Mouse (Mus musculus): ENCODE results near the gene Slc5a3. TPM values are rescaled to one million over a fixed set of nuclear protein-coding genes. Genes with fewer than 3 reads are reported as not detected.
"Not testable (repeated sequence)": the region's sequence is repeated elsewhere in the genome, so short reads cannot be mapped to it uniquely, and the experiment has no call there.

Gene Slc5a3
- polyA plus RNA-seq, 1 experiment from 2014 or later: 2.4 TPM

DNA sequence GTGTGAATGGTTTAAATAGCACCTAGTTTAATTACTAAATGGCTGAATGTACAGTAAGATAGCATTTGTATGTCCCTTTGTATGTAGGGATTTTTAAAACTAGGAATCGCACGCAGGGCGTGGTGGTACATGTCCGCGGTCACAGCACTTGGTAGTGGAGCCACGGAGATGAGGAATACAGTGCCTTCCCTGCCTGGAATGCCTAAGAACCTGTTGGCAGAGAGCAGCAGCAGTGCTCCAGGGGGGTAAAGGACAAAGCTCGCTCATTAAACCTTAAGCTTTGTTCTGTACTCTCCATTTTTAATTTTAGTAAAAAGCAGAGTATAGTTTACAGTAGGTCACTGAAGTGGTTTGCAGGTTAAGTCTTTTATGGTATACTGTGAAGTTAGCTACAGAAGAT lies 3.5 kb downstream of the Slc5a3 start:
- DNase-seq (ENCODE audit: low spot score): no peak

DNA sequence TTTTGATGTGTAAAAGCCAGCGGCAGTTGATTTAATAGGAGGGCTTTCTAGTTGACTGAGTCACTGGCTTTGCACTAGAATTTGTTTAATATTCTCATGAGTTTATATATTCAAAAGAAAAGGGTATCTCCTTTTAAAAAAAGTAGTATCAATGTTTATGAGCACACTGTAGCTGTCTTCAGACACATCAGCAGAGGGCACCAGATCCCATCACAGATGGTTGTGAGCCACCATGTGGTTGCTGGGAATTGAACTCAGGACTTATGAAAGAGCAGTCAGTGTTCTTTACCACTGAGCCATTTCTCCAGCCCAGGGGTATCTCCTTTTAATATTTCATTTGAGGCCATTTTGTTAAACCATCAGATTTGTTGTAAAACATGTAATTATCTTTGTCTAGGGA lies 4.7 kb downstream of the Slc5a3 start:
- no peak for DNase-seq (ENCODE audit: low spot score)

DNA sequence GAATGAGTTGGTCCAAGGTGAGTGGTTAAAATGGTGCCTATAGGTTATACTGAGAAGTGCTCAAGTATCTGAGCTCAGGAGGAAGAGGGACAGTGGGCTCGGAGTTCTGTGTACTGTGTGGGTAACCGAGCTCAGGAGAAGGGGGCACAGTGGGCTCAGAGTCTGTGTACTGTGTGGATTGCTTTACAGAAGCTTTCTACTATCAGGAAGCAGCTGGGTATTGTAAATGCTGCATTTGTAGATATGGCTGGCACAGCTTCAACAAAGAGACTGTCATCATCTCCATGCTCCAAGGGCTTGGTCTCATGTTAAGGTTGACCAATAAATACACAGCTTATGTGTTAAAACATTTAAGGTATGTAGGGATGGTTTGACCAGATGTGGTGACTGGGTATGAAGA lies 6.7 kb downstream of the Slc5a3 start:
- no peak for DNase-seq (ENCODE audit: low spot score)

DNA sequence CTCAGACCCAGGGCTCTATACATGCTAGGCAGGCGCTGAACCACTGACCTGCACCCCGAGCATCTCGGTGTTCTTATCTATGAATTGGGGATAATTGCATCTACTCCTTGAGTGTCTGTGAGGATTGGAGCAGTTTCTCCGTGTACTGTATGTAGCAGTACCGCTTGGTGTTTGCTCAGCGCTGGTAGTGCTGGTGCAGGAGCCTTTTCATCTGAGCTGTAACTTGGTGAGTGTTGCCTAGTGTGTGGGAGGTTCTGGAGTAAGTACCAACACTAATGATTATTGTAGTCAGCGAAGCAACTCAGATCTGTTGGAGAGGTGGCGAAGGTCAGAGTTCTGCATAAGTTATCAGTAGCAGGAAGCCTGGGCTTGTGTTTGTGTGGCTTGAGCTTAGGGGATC lies 12.2 kb downstream of the Slc5a3 start:
- no peak for DNase-seq (ENCODE audit: low spot score)

DNA sequence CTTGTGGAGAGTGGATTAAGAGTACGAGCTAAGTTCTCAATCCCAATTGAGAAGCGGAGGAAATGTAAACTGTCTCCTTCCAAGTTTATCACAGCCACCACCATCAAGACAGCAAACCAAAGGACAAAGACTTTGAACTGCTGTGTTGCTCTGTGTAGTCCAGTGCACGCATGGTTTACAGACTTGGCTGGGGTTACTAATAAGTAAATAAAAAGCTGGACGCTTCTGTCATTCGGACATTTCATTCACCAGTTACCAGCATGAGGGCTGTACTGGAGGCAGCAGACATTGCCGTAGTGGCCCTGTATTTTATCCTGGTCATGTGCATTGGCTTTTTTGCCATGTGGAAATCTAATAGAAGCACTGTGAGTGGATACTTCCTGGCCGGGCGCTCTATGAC lies 18.7 kb downstream of the Slc5a3 start:
- no peak for DNase-seq (ENCODE audit: low spot score)

DNA sequence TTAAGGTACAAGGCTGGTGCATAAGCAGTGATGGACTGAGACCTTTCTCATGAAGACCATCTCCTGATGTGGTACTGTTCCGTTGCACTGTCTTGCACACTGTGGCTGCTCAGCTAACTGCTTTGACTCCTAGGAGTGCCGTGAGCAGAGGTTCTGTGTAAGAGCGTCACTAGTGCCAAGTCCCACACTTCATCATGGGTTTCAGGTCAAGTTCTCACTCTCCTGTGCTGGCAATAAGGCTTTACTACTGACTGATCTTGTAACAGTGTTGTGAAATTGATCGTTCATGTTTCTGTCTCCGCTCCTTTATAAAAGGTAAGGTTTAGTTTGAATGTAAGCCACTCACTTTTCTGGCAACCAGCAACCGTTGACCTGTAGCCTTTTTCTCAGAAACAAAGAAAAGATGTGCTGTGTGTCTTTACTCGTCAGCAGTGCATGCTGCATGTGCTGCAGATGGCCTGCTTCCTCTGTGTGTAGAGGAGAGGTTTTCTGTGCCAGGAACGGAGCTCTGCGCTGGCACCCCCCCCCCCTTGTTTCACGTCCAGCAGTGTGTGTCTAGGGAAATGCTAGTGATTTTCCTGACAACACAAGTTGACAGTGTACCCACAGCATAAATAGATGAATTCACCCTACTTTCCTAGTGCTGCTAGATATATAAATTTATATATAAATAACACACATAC lies 25.8 kb downstream of the Slc5a3 start:
- no peak for DNase-seq (ENCODE audit: low spot score)

DNA sequence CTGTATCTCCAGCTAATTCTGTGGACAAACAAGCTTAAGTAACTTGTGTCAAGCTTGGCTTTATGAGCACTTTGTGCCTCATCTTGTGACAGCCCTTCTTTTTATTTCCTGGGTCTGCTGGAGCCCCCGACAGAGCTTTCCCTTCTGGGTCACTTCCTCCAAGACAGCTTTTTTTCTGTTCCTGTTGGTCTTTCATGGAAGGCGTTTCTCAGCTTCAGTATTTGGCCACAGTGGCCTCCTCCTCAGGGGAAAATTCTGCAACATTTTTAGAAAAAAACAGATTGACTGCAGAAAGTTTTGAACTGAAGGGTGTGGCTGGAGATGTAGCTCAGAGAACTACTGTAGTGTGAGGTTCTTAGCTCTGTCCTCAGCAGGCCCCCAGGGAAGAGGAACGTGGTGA lies 31.1 kb downstream of the Slc5a3 start:
- DNase-seq (ENCODE audit: low spot score): no peak

DNA sequence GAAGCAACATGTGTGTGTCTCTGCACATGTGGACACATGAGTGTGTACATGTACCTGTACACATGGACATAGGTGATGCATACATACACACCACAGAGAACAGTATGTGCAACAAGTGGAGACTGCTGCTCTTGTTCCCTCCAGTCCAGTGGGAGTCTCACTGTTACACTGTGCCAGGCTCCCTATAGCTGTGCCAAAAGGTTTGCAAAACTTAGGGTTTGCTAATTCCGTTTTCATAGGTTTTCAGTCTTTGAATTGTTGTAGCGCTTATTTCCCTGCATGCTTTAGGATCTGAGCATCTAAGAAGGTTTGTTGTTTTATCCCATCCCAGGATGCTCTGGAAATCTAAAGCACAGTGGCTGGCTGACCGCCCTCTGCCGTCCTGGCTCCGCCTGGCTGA lies 33.8 kb downstream of the Slc5a3 start:
- no peak for DNase-seq (ENCODE audit: low spot score)

DNA sequence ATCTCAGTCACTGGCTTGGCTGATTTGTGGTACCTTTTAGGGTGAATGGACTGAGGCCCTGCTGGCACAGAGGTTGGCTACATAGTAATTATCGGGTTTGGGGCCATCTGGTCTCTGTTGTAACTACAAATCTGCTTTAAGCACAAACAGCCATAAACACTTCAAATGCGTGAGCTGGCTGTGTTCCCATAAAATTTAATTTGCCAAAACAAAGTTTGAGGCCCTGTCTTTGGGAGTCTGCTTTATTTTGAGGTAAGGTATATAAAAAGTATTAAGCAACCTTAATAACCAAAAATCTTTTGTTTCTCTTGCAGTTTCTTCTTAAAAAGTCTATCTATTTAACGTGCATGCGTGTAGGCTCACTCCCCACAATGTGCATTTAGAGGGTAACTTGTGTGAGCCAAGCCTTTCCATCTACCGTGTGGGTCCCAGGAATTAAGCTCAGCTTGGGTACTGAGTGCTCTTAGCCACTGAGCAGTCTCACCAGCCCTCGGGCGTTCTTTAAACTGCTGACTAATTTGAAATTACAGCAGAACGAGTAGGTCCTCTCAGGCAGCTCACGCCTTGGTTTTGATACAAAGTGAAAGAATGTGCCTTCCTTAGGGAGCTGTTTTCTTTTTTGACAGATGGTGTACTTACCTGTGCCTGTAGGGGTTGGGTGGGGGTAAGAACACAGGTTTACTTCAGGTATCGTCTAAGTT lies 40.4 kb downstream of the Slc5a3 start:
- no peak for DNase-seq (ENCODE audit: low spot score)

DNA sequence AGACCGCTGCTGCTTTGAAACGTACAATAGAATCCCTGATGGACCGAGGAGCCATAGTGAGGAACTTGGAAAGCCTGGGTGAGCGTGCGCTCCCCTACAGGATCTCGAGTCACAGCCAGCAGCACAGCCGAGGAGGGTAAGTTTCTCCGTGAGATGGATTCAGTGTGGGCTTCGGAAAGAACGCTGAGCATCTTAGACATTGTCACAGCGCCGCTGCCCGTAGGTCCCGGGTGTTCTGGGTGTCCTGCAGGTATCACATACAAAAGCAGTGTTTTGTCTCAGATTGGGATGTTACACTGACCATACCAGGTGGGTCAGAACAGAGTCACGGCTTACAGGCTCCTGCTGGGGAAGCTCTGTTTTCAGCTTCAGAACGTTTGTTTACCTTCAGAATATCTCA lies 41.5 kb downstream of the Slc5a3 start:
- no peak for DNase-seq (ENCODE audit: low spot score)

DNA sequence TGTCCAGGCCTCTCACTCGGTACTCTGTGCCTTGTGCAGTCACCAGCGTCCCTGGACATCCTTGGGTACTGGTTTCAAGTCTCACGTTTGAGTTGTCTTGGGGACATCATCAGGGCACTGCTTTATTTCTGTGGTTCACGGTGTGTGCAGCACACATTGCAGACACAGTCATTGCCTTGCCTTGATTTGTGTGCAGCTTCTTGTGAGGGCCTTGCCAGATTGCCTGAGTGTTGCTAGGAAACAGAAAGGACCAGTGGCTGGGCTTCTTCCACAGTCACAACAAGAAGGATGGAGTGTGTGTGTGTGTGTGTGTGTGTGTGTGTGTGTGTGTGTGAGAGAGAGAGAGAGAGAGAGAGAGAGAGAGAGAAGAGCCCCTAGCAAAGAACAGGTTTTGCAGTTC lies 42.0 kb downstream of the Slc5a3 start:
- no peak for DNase-seq (ENCODE audit: low spot score)

DNA sequence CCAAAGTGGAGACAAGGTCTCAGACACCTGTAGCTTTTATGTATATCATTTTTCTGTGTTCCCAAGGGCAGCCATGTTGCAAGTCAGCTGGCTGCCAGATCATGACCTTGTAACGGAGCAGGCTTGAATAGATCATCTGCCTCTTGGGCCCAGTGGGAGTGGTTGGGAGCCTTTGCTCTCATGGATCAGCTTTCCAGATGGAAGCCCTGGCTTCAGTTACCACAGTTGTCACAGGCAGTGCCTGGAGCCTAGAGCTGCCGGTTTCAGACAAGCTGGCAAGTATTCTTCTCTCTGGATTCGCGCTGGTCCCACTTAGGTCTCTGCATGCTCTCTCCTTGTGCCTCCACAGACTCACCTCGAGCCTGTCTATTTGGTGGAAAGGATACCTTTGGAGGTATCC lies 44.0 kb downstream of the Slc5a3 start:
- DNase-seq (ENCODE audit: low spot score): no peak

DNA sequence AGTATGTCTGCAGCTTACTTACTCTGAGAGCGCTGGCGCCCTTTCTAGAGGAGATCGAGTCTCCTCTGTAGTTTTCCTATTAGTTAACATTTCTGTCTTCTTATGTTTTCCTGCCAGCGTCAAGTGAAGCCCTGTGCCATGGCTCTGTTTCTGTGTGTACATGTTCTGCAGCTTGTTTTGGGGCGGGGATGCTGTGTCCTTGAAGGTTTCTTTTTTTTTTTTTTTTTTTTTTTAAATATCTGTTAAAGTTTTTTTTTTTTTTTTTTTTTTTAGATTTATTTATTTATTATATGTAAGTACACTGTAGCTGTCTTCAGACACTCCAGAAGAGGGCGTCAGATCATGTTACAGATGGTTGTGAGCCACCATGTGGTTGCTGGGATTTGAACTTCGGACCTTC lies 44.8 kb downstream of the Slc5a3 start:
- DNase-seq (ENCODE audit: low spot score): not testable (repeated sequence)

DNA sequence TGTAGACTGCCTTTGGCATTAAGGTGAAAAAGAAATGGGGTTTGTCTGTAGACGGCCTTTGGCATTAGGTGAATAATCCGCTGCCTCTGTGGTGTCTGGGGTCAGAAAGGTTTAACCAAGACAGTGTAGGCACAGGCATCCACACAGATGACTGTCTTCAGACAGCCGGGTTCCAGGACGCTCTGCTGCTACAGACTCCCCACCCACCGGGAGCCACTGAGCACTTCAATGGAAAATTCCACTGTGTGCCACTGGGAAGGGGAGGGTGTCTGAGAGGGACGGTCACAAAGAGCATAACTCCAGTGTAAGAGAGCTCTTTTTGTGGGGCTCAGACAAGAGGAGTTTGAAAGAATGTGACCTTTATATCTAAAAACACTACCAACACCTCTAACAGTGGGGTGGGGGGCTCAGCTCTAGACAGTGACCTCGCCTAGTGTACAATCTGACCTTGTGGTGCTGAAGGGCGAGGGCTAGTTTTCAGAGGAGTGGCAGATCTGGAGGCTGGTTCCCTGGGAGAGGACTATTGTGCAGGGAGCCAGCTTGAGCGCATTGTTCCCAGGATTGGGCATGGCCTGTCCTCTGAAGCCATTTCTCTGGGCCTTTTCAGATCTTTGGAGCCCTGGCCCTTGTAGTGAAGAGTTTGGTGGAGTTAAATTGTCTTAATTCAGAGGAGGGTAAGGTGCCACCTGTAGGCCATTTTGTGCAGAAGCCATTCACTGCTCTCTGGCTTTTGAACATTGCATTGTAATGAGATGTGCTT lies 45.6 kb downstream of the Slc5a3 start:
- DNase-seq (ENCODE audit: low spot score): no peak

DNA sequence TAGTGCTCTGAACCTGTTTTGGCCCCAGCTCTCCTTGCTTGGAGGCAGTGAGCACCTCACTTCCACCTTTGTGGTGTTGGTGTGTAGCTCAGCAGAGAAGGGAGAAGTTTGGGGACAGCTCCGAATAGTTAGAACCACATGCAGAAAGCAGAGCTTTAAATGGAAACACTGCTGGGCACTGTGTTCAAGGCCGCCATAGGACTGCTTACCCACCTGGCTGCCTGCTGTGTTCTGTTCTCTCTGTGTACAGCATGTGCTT lies 46.1 kb downstream of the Slc5a3 start:
- no peak for DNase-seq (ENCODE audit: low spot score)

DNA sequence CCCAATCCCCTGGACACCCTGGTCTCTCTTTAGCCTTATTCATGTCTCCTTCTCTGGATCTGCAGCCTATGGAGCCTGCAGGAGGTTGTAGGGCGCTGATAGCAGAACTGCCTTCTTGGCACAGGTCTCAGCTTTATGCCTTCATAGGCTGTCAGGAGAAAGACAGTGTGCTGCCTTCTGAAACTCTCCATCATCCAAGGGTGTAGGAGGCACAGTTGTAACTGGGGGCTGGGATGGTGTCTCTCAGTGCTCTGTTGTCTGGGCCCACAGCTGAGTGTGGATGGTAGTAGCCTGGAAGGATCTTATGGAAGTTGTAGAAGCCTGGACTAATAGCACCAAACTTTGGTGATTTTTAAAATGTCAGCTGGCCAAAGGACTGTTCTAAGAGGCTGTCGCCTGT lies 46.8 kb downstream of the Slc5a3 start:
- DNase-seq (ENCODE audit: low spot score): no peak

DNA sequence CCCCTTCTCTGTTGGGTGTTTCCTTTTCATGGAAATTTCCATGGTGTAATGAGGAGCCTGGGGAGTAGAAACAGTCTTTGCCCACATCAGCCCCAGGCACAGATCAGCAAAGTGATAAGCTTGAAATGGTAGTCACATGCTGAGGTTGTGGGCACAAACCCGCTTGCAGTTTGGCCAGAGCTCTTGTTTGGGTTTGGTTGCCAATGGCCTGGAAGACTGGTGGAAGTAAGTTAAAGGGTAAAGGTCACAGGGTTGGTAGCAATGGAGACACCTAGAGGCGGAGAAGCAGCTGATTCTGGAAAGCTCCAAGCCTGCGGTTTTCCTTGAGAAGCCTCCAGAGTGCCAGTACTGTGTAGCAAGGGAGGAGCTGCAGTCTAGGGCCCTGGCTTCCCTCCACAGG lies 47.5 kb downstream of the Slc5a3 start:
- DNase-seq (ENCODE audit: low spot score): no peak

DNA sequence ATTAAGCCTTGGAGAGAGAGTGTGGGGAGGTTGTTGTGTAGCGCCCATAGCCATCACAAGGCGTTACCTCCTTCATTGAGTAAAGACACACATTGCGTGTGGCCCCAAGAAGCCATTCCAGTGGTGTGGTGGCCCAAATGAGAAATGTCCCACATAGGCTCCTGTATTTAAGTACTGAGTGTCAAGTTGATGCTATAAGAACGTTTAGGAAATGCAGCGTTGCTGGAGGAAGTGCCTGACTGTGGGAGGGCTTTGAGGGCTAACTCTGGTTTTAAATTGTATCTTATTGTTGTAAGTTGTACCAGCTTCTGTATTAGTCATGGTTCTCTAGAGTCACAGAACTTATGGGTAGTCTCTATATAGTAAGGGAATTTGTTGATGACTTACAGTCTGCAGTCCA lies 49.2 kb downstream of the Slc5a3 start:
- no peak for DNase-seq (ENCODE audit: low spot score)

DNA sequence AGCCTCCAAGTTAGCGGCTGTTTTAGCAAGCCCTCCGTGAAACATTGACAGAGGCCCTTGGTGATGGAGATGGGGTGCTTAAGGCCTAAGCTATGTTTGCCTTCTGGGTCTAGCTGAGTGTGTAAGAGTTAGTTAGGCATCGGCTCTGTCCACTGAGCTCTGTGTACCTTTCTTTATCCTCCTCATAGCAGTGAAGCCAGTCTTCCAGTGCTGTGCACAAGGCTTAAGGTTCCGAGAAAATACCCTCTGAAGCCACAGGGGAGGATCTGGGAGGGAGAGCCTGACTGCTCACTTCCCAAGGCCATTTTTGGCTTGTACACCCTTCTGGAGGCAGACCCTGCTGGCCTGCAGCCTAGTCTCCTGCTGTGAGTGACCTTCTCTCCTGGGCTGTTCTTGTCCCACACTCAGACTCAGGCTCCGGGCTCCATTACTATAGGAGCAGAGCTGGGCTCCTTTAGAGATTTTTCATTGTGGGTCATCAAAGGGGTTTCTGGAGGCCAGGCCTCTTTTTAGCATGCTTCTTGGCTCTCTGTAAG lies 56.7 kb downstream of the Slc5a3 start:
- no peak for DNase-seq (ENCODE audit: low spot score)

DNA sequence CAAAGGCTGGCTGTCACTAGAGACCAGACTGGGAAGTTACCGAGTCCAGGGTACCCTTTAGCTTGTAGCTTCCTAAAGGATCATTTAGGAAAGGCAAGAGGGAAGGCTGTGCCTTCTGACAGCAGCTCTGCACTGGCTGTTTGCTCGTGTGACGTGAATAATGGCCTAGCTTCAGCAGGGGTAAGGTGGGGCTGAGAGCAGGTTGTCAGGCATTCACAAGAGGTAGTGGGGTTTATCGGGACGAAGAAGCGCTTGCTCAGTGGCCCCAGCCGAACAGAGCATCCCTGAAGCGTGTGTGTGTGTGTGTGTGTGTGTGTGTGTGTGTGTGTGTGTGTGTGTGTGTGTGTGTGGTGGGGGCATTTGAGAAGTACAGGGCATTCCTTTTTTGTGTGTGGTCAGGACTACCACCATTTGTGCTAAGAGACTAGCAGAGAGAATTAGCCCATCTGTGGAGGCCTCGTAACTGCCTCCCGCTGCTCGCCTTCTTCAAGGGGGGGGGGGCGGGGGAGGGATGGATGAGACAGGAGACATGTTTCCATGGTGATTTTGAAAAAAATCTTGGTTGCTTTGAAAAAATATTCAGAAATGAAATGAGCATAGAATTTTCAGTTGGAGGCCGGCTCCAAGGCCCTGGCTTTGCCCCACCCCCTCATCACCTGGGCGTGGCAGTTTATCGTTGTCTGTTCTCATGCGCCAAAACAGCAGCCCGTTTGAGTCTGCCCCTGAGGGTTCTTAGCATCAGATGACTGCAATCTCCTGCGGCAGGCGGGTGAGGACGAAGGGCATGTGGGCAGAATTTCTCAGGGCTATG lies 57.7 kb downstream of the Slc5a3 start:
- DNase-seq (ENCODE audit: low spot score): no peak

DNA sequence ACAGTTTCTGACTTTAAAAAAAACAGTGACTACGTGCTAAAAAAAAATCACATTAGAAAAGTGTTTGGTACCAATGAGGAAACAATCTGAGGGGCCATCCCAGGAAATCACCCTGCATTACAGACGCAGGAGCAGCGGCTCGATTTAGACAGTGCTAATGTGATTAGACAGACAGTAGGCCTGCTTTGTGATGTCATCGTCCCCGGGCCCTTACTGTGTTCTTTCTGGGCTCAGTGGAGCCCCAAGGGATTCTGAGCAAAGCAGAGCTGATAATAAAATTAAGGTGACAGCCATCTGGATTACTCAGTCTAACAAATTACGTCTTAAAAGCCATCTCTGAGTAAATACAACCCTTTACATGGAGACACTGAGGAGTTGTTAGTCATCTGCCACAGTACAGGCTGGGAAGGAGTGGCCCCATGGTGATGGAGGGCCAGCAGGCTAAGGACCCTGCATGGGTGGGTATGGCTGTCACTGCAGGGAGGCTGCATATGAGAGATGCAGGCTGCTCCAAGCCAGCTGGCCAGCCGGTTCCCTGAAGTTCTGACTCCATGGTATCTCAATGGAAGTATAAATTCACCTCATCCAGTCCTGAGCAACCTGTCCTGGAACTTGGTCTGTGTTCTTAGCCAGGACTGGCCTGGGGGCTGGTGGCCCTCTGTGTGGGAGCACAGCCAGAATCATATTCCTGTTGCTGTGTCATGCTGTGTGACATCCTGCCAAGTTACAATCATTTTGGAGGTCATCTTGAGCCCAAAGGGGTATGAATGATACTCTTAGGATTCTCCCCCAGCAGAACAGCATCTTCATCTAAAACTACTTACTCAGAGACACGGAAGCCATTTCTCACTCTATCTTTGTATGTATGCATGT lies 59.5 kb downstream of the Slc5a3 start:
- no peak for DNase-seq (ENCODE audit: low spot score)

Data from thymus, postnatal 0 days (tissue).